Mouse (Mus musculus): ENCODE results near the gene 2810408A11Rik.

2810408A11Rik gene

GRCm38 (mm10) chr11:69849128-69849527 lies 51.7 kb downstream of the 2810408A11Rik start:
- DNase-seq (ENCODE audit: low read depth, low spot score): no peak

- no peak for DNase-seq (ENCODE audit: low read depth, low spot score)
These were observed 52.8 kb downstream of the 2810408A11Rik start for GRCm38 (mm10) chr11:69848021-69848420.

All from telencephalon, adult 2 months (tissue).